ENCODE assay signal across 7 mouse cellular contexts in the genomic region with DNA sequence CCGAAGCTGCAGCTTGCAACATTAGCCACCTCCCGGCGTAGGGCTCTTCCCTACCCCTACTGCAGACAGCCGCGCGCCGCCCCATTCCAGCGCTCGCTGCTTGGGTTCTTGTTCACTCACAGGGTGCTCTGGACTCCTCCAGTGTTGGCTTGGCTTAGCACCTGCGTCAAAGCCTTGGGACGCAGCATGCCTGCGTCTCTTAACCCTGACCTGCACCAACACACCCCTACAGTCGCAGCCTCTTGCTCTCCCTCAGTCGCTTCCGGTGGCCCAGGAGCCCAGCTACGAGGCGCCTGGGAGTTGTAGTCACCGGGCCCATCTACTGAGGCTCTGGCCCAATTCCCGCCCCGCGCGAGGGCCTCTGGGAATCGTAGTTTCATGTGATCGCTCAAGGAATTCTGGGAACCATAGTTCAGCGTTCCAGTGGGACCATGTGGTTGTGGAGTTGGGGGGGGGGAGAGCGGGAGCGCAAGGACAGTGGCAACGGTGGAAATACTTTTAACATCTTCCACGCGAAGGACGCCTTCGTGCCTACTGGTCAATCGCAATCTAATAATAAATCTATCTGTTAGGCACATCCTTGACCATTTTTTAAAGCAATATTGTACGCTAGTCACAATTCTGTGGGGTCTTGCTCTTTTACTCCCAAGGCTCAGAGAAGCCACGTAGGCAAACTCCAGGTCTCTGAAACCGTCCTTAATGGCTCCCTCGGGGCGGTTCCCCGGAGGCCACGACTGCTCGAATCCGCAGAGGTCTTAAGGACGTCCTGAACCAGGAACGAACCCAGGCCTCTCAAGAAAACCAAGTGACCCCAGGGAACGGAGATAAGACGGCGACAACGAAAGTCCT. TPM values are rescaled to one million over a fixed set of nuclear protein-coding genes. Genes with fewer than 3 reads are reported as not detected.
DNase-seq lines count a peak whose midpoint lies in the region; ATAC-seq lines count a peak whose summit lies in the region.

A gene (minus strand): TSS at position 399 of the 849 bp plus-strand sequence.

- peak; percentile 99 for DNase-seq in adrenal gland, adult 2 months
- DNase-seq in embryo, embryonic 11.5 days (ENCODE audit: low read depth, low spot score): peak; percentile 98
- DNase-seq in gastrocnemius, postnatal 36 days: peak; percentile 98 to 99
- peak; percentile 98 to 99 for DNase-seq in left cerebral cortex, postnatal 25 days (ENCODE audit: low spot score in 2 of 2)
- DNase-seq in midbrain, embryonic 10.5 days (ENCODE audit: low spot score): peak; percentile 97
- peak; percentile 97 for DNase-seq in right cerebral cortex, postnatal 4 days

- H3K4me1 ChIP-seq in intestine, embryonic 15.5 days (replicated peaks): peaks cover 22% of the 10 kb centered on the region; the same call in 1 of the 2 replicates
- peaks cover 59% of the 10 kb centered on the region for H3K4me1 ChIP-seq in midbrain, embryonic 10.5 days

- H3K9ac ChIP-seq in intestine, embryonic 15.5 days: peak within 1 kb of the TSS; percentile 93

- H3K4me2 ChIP-seq in intestine, embryonic 15.5 days (replicated peaks): peak within 1 kb of the TSS; percentile 85

- H3K27me3 ChIP-seq in intestine, embryonic 15.5 days (replicated peaks): no peaks in the 10 kb centered on the region
- H3K27me3 ChIP-seq in midbrain, embryonic 10.5 days (ENCODE audit: low read depth, poor library complexity, severe bottlenecking): no peaks in the 10 kb centered on the region

- intact Hi-C loops in gastrocnemius, postnatal 36 days (cut with DNase I): no loop called here
- intact Hi-C loops in left cerebral cortex, postnatal 25 days (cut with DNase I): loop anchor here (5.0 kb wide), 1 partner anchor 666 kb away; a partner anchor contains a TSS

- ATAC-seq in intestine, embryonic 15.5 days: peak; percentile 88

- H3K36me3 ChIP-seq in intestine, embryonic 15.5 days: peaks cover 14% of the 10 kb centered on the region; the same call in 1 of the 2 replicates
- peaks cover 28% of the 10 kb centered on the region for H3K36me3 ChIP-seq in midbrain, embryonic 10.5 days

- WGBS in intestine, embryonic 15.5 days: under 1% methylated on average over 48 of the region's 48 CpGs
- WGBS in midbrain, embryonic 10.5 days: under 1% methylated on average over 48 of the region's 48 CpGs

- peak within 1 kb of the TSS; percentile 85 for H3K4me3 ChIP-seq in intestine, embryonic 15.5 days (replicated peaks)
- H3K4me3 ChIP-seq in midbrain, embryonic 10.5 days: peak within 1 kb of the TSS; percentile 94

- no peaks in the 10 kb centered on the region for H3K9me3 ChIP-seq in intestine, embryonic 15.5 days
- no peaks in the 10 kb centered on the region for H3K9me3 ChIP-seq in midbrain, embryonic 10.5 days (replicated peaks)

- H3K27ac ChIP-seq in intestine, embryonic 15.5 days: peak within 1 kb of the TSS; percentile 94
- peak within 1 kb of the TSS; percentile 99 for H3K27ac ChIP-seq in midbrain, embryonic 10.5 days (replicated peaks)

RNA-seq across cellular contexts. Expression of the gene that starts here (rescaled TPM):
- total RNA-seq in adrenal gland, adult 2 months (2021): 100 to 1,000 TPM; 153 to 154 TPM
- 107 and 117 TPM in 2 replicates for polyA plus RNA-seq in adrenal gland, adult 2 months (2012; rRNA removed)
- total RNA-seq in gastrocnemius, postnatal 36 days (2021): 10 to 100 TPM; 70.6 to 76.1 TPM
- polyA plus RNA-seq in intestine, embryonic 15.5 days (2015; fragmentation: Nextera tagmentation; extraction: Ambion mirVana): 188 and 231 TPM in 2 replicates
- total RNA-seq in left cerebral cortex, postnatal 25 days (2021): 10 to 100 TPM; 96.9 to 99.5 TPM
- 175 and 192 TPM in 2 replicates for polyA plus RNA-seq in midbrain, embryonic 10.5 days (2016; fragmentation: Nextera tagmentation; extraction: Ambion mirVana)

Comparison
In these comparisons a context has a peak if more than half of its experiments do, and no peak if none do; other contexts are left out.
1. Peak in every context shown above with its lines: DNase-seq, ATAC-seq, H3K4me3 ChIP-seq and H3K27ac ChIP-seq.